Mouse (Mus musculus) liver, embryonic 13.5 days (tissue): Measurements from ENCODE around the gene Cpb1. TPM values are rescaled to one million over a fixed set of nuclear protein-coding genes. Genes with fewer than 3 reads are reported as not detected.

Experiments
- ATAC-seq: fragments of 200-750 bp; cut with Nextera tagmentation; 2 replicates; pipeline ENCODE4 v1.8.0; 2017; ENCODE audit warnings: low read depth, mild to moderate bottlenecking, moderate number of reproducible peaks, moderate library complexity
- DNase-seq: peaks from one replicate; pipeline ENCODE4 v3.0.0; 2022
- H3K27ac ChIP-seq: fragments of 300-500 bp; sonication (generic); 2 replicates; pipeline ENCODE4 v1.5.1; 2015; ENCODE audit warnings: moderate library complexity, mild to moderate bottlenecking, inconsistent platforms
- H3K27me3 ChIP-seq: fragments of 300-500 bp; sonication (generic); 2 replicates; pipeline ENCODE4 v1.6.1; 2015; ENCODE audit warnings: mild to moderate bottlenecking, inconsistent platforms
- H3K36me3 ChIP-seq: fragments of 300-500 bp; sonication (generic); 2 replicates; pipeline ENCODE4 v1.6.1; 2015; ENCODE audit warnings: mild to moderate bottlenecking, inconsistent platforms
- H3K4me1 ChIP-seq: fragments of 300-500 bp; sonication (generic); replicated peaks from 2 replicates; pipeline ENCODE4 v1.6.1; 2015; ENCODE audit warnings: inconsistent platforms
- H3K4me2 ChIP-seq: fragments of 300-500 bp; sonication (generic); 2 replicates; pipeline ENCODE4 v1.6.1; 2015; ENCODE audit warnings: inconsistent platforms, mild to moderate bottlenecking, moderate library complexity
- H3K4me3 ChIP-seq: fragments of 300-500 bp; sonication (generic); replicated peaks from 2 replicates; pipeline ENCODE4 v1.5.1; 2015; ENCODE audit warnings: mild to moderate bottlenecking, inconsistent platforms
- H3K9ac ChIP-seq: fragments of 300-500 bp; sonication (generic); 2 replicates; pipeline ENCODE4 v1.6.1; 2015; ENCODE audit warnings: mild to moderate bottlenecking, inconsistent platforms
- H3K9me3 ChIP-seq: fragments of 300-500 bp; sonication (generic); replicated peaks from 2 replicates; pipeline ENCODE4 v1.6.1; 2016; ENCODE audit warnings: inconsistent platforms
- WGBS: fragments of 180-500 bp; shearing (Covaris S2); methylation state at CpG from one replicate; pipeline ENCODE4 v1.1.7; 2015; ENCODE audit not compliant: insufficient replicate concordance; 5-methylcytosine and 5-hydroxymethylcytosine counted together
- polyA plus RNA-seq: library from polyadenylated mRNA; unstranded; fragments of >200 nt; fragmentation: Nextera tagmentation; extraction: Ambion mirVana; gene quantifications from 2 replicates; pipeline ENCODE4 v1.2.1, GENCODE M21; 2015

The Cpb1 gene
- polyA plus RNA-seq, result 0.03 and 0.12 TPM in 2 replicates

DNA sequence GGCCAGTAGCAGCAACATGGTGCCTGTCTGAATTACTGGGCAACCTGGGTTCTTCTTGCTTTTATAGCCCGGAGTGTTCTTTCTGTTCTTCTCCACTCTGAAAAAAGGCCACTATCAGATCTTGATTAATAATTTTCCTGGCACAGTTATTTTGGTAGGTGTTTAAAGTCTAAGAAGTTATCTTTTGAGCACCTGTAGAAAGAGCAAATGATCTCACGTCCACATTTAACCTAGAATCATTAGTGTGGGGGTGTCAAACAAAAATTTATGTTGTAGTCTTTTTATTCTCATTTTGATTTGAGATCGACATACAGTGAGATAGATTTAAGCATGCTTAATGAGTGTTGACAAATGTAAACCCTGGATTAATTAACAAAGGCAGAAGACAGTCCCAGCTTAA lies at the start of gene Cpb1:
Cpb1 (minus strand) TSS at position 101 of the 400 bp plus-strand sequence.
- Histone ChIP-seq H3K36me3 (no peaks in the 10 kb centered on the region), H3K9ac (no peak within 1 kb of the TSS), H3K4me2 (no peak within 1 kb of the TSS), H3K4me3 (no peak within 1 kb of the TSS), H3K27me3 (no peaks in the 10 kb centered on the region), H3K4me1 (no peaks in the 10 kb centered on the region), H3K27ac (no peak within 1 kb of the TSS), H3K9me3 (no peaks in the 10 kb centered on the region)
- WGBS, result 63% methylated on average over 3 of the region's 3 CpGs
- no peak for DNase-seq
- no peak for ATAC-seq

DNA sequence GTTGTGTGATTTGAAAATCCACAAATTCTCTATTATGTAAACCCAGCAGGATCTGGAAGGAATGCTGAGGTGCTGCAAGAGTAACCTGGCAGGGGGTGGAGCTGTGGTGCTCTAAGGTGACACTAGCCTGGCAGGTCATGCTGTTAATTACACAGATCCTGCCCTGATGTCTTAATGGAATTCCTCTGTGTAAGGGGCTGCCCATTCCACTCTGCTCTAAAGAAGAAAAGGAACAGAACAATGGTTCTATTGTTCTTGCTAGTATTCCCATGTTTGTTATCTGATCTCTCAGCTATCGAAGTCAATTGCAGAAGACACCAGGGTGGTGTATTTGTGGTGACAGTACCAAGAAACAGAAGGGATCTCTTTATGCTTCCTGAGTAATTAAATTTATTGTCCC lies 41.7 kb upstream of the Cpb1 start:
- DNase-seq (no peak), ATAC-seq (no peak)
- Histone ChIP-seq H3K4me3 (no peak overlapping the region), H3K27ac (no peak overlapping the region), H3K4me1 (no peaks in the 10 kb centered on the region), H3K36me3 (no peaks in the 10 kb centered on the region), H3K27me3 (no peaks in the 10 kb centered on the region), H3K9me3 (no peaks in the 10 kb centered on the region), H3K4me2 (no peak overlapping the region), H3K9ac (no peak overlapping the region)
- WGBS, result 14% methylated on average over 1 of the region's 1 CpGs

DNA sequence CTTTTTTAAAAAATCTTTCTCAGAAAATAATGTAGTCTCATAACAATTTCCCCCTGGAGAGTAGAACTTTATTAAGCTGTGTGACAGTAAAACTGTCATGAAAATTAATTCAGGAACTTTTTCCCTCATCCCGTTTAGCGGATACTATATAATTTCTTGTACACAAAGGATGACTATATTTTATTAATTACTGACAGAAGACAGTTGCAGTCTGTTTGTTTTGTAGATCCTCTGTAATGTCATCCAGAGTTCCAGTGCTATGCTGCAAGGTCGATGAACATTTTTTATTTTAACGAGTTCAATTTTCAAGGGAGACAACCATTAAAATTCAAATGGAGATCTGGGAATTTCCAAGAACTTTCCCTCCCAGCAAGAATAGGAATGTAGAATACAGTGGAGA lies 33.6 kb upstream of the Cpb1 start:
- Histone ChIP-seq H3K27ac (no peak overlapping the region), H3K4me3 (no peak overlapping the region), H3K4me1 (no peaks in the 10 kb centered on the region), H3K9me3 (no peaks in the 10 kb centered on the region), H3K27me3 (no peaks in the 10 kb centered on the region), H3K4me2 (no peak overlapping the region), H3K36me3 (no peaks in the 10 kb centered on the region), H3K9ac (no peak overlapping the region)
- WGBS, result 76% methylated on average over 4 of the region's 4 CpGs
- DNase-seq (no peak), ATAC-seq (no peak)

DNA sequence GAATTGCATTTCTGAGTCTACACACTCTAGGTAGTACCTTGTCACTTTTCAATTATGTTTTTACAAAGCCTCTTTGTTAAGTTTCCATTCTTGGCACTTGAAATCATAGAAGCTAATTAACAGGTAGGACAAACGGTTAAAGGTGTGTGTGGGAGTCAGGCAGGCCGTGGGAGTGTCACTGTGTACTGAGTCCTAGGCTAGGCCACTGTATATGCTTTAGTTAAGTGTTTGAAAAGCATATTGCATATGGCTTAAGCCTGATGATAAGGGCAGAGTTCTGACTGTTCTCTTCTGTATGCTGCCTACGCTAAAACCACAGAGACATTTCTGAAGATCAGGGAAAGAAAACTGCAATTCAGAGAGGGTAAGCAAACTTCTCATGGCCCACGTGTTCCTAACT lies 31.7 kb upstream of the Cpb1 start:
- no peak for DNase-seq
- no peak overlapping the region for H3K4me3 ChIP-seq
- no peak overlapping the region for H3K4me2 ChIP-seq
- H3K9me3 ChIP-seq, result no peaks in the 10 kb centered on the region
- no peak overlapping the region for H3K9ac ChIP-seq
- H3K4me1 ChIP-seq, result no peaks in the 10 kb centered on the region
- no peak for ATAC-seq
- no peaks in the 10 kb centered on the region for H3K27me3 ChIP-seq
- 51% methylated on average over 4 of the region's 4 CpGs for WGBS
- no peaks in the 10 kb centered on the region for H3K36me3 ChIP-seq
- no peak overlapping the region for H3K27ac ChIP-seq

DNA sequence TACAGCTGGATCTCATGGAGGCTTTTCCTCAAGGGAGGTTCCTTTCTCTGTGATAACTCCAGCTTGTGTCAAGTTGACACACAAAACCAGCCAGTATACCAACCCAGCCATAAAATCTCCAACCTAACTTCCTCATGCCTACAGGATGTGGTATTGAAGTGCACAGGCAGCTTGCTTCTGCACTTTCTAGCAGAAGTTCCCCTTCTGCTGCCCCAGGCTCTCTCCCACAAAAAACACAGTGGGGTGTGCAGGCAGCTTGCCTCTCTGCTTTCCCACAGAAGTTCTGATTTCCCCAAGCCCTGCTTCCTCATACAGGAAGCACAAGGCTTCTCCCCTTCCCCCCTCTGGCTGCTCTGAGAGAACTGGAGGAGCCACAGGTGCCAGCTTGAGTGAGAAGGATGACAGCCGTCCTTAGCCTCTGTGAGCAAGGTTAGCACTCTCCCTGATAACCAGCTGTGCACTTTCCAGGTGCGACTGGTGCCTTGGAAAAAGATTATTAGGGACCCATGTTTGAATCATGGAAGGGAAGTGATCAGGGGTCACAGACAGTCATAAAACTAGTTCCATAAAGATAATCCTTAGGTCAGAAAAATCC lies 29.3 kb upstream of the Cpb1 start:
- H3K4me2 ChIP-seq, result no peak overlapping the region
- H3K9me3 ChIP-seq, result no peaks in the 10 kb centered on the region
- DNase-seq, result peak; percentile 13
- no peak overlapping the region for H3K4me3 ChIP-seq
- no peak overlapping the region for H3K9ac ChIP-seq
- H3K27ac ChIP-seq, result no peak overlapping the region
- H3K4me1 ChIP-seq, result no peaks in the 10 kb centered on the region
- peak; percentile 55 for ATAC-seq
- no peaks in the 10 kb centered on the region for H3K27me3 ChIP-seq
- 17% methylated on average over 2 of the region's 2 CpGs for WGBS
- no peaks in the 10 kb centered on the region for H3K36me3 ChIP-seq

DNA sequence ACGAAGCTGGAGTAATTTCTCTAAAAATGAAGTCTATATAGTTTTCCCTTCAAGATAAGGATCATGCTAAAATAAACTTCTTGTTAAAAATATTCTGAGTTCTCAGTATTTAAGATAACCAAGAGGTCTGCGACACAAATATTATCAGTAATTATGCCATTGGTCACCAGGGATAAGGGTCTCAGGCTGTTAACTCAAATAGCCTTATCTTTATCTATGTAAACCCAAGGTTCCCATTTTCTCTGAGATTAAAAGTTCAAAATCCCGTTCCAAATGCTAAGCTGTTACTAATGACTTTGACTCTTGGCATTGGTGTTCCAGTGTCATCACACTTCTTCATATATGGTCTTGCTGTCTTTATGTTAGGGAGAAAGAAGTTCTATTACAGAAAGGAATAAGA lies 20.0 kb upstream of the Cpb1 start:
- no peak for ATAC-seq
- Histone ChIP-seq H3K4me1 (no peaks in the 10 kb centered on the region), H3K4me2 (no peak overlapping the region), H3K4me3 (no peak overlapping the region), H3K9ac (no peak overlapping the region), H3K36me3 (no peaks in the 10 kb centered on the region), H3K27me3 (no peaks in the 10 kb centered on the region), H3K27ac (no peak overlapping the region), H3K9me3 (no peaks in the 10 kb centered on the region)
- no peak for DNase-seq
- WGBS, result 12% methylated on average over 3 of the region's 3 CpGs

DNA sequence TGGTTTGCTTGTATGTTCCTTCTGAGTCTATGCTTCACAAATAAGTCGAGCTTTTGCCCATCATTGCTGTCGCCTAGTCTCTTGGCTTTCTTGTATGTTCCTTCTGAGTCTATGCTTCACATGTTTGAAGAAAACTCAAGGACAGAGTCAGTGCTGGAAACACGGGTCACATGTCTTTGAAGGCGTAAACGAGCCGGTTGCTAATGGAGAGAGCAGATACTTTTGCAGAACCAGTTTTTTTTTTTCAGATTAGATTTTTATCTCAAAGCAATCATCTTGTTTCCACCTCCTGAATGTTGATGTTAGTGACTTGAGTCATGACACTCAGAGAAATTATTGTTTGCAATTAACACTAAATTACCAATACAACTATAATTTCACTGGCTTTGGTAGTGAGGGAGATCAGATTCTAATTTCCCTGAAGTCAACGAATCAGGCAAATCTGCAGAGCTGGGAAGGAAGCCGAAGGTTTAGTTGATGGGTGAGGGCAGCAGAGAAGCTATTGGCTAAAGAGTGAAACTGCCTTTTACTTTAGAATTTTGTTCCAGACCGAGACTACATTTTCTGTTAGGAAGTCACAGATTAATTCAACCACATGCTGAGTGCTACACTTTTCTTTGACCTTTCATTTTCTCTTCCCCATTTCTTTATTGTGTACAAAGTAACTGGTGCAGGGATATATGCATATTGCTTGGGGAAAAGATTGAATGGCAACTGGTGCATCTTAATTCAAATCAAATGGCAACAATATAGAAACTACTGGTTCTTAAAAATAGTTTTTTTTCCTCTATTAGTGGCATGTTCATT lies 19.2 kb upstream of the Cpb1 start:
- no peaks in the 10 kb centered on the region for H3K4me1 ChIP-seq
- WGBS, result 69% methylated on average over 9 of the region's 9 CpGs
- H3K27ac ChIP-seq, result no peak overlapping the region
- no peaks in the 10 kb centered on the region for H3K9me3 ChIP-seq
- no peak overlapping the region for H3K9ac ChIP-seq
- no peak overlapping the region for H3K4me3 ChIP-seq
- DNase-seq (no peak), ATAC-seq (no peak)
- no peaks in the 10 kb centered on the region for H3K27me3 ChIP-seq
- H3K36me3 ChIP-seq, result no peaks in the 10 kb centered on the region
- no peak overlapping the region for H3K4me2 ChIP-seq

DNA sequence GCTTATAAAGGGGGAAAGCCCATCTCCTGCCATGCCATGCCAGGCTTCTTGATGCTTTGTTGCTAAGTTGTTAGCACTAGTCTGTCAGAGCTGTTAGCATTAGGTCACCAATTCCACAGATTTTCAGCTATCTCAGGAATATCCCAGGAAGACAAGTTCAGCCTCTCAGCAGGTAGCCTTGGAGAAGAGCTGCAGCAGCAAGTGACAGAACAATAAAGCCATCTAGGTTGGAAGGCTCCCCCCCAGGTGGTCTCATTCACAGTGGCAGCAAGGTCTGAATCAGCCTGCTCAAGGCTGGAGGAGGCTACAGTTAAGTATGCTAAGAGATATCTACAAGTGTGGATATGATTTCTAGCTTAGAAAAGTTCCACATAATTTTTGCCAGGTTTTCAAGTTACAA lies 15.8 kb upstream of the Cpb1 start:
- ATAC-seq (no peak), DNase-seq (no peak)
- Histone ChIP-seq H3K27me3 (no peaks in the 10 kb centered on the region), H3K36me3 (no peaks in the 10 kb centered on the region), H3K4me3 (no peak overlapping the region), H3K9ac (no peak overlapping the region), H3K4me1 (no peaks in the 10 kb centered on the region), H3K9me3 (no peaks in the 10 kb centered on the region), H3K27ac (no peak overlapping the region), H3K4me2 (no peak overlapping the region)

DNA sequence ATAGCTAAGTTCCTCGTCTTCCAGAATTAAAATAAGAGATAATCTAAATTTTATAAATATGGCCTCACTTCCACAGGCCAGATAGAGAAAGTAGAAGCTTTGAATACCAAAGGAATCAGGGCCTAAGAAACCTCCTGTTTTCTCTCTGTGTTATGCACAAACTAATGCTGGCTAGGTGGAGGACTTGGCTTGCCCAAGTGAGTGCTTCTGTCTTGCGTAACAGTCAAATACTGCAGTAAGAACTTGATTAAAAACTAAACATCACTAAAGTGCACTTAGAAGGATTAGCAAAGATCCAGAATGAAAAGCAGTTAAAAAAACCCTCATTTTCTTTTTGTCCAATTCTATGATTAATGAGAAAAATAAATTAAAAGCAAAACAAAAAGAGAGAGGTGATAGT lies 13.2 kb upstream of the Cpb1 start:
- H3K9ac ChIP-seq, result no peak overlapping the region
- H3K27me3 ChIP-seq, result no peaks in the 10 kb centered on the region
- no peaks in the 10 kb centered on the region for H3K36me3 ChIP-seq
- WGBS, result 78% methylated on average over 2 of the region's 2 CpGs
- no peak for DNase-seq
- no peak for ATAC-seq
- no peak overlapping the region for H3K4me3 ChIP-seq
- no peaks in the 10 kb centered on the region for H3K9me3 ChIP-seq
- no peak overlapping the region for H3K4me2 ChIP-seq
- no peak overlapping the region for H3K27ac ChIP-seq
- H3K4me1 ChIP-seq, result no peaks in the 10 kb centered on the region

DNA sequence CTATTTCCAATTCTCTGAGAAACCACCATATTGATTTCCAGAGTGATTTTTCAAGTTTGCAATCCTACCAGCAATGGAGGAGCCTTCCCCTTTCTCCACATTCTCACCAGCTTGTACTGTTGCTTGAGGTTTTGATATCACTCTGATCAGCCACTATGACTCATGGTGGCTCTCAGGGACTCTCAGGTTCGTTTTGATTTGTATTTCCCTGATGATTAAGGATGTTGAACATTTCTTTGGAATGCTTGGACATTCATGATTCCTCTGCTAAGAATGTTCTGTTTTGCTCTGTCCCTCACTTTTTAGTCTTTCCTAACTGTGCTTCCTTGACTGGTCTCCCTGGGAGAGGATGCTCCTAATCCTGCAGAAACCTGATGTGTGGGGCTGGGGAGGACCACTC lies 6.3 kb upstream of the Cpb1 start:
- Histone ChIP-seq H3K27me3 (no peaks in the 10 kb centered on the region), H3K9me3 (no peaks in the 10 kb centered on the region), H3K9ac (no peak overlapping the region), H3K36me3 (no peaks in the 10 kb centered on the region), H3K27ac (no peak overlapping the region), H3K4me2 (no peak overlapping the region), H3K4me1 (no peaks in the 10 kb centered on the region), H3K4me3 (no peak overlapping the region)
- WGBS, result 42% methylated on average over 1 of the region's 1 CpGs
- ATAC-seq (no peak), DNase-seq (no peak)

DNA sequence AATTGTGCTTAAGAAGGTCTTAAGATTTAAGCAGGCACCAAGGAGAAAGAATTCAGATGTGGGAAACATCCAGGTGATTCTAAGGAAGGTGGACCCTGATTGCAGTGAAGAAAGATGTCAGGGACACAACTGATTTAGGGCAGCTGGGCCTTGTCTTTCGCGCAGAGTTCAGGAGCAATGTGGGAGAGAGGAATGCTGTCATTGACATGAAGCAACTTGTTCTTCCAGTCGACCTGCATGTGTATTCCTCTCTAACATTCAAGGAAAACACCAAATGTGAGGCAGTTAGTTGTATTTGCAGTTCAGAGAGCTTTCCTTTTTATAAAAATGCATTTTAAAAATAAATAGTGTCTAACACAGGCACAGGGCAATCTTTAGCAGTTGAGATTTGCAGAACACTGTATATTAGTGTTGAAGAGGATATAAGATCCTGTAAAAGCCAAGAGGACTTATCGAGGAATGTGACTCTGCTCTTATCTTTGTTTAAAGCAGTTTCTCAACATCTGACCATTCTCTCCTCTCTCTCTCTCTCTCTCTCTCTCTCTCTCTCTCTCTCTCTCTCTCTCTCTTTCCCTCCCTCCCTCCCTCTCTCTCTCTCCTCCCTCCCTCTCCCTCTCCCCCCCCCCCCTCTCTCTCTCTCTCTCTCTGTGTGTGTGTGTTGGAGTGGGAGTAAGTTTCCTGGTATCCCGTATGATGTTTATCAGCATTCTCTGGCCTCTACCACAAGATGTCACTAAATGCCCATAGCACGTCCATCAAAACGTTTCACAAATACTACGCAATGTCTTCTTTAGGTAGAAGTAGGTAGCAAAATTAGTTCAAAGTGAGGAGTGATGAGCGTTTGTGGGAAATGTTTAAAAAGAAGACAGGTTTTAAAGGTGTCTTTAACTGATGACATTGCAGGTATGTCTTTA lies 20.7 kb downstream of the Cpb1 start:
- 36% methylated on average over 9 of the region's 9 CpGs for WGBS
- ATAC-seq (no peak), DNase-seq (no peak)
- Histone ChIP-seq H3K27me3 (no peaks in the 10 kb centered on the region), H3K4me1 (no peaks in the 10 kb centered on the region), H3K27ac (no peak overlapping the region), H3K4me2 (no peak overlapping the region), H3K9me3 (no peaks in the 10 kb centered on the region), H3K9ac (no peak overlapping the region), H3K36me3 (no peaks in the 10 kb centered on the region), H3K4me3 (no peak overlapping the region)
